Comparison of ENCODE assay signal across 24 mouse cellular contexts in genomic region chr10:74823395-74823794, GRCm38 (mm10).
A peak's percentile ranks its signal among the peaks of the same experiment; 100 is the strongest.
DNase-seq lines count a peak whose midpoint lies in the region; ATAC-seq lines count a peak whose summit lies in the region.
"Had no signal": no experiment of that assay in that cellular context is flagged by ENCODE, and none has a peak within 500 bp of the region (broad histone marks: within the 10 kb centered on the region; RNA-seq: fewer than 3 reads in every experiment).

No protein-coding gene starts in this region.

- no peak overlapping the region for H3K27ac ChIP-seq in midbrain, embryonic 11.5 days (ENCODE audit: low read depth, low read length)
- H3K27ac ChIP-seq: embryonic facial prominence, embryonic 12.5 days; forebrain, embryonic 15.5 days; heart, embryonic 10.5 days; hindbrain, embryonic 15.5 days had no signal

- peak; percentile 78 for DNase-seq in 3T3-L1 (ENCODE audit: low read depth, low spot score)
- DNase-seq in midbrain, embryonic 11.5 days (ENCODE audit: low spot score, missing footprints) = no peak
- DNase-seq in lung, postnatal 36 days = no peak
- no peak for DNase-seq in gastrocnemius, postnatal 4 days (ENCODE audit: low spot score in 2 of 2)
- DNase-seq: adrenal gland, adult 2 months; adrenal gland, postnatal 25 days; cerebellum, adult 8-10 months; cerebellum, postnatal 14 days; gastrocnemius, postnatal 25 days; heart, adult 18-20 months; heart, postnatal 10 days; heart, postnatal 4 days; kidney, adult 9 months had no signal

- no peak overlapping the region for H3K4me3 ChIP-seq in midbrain, embryonic 11.5 days (ENCODE audit: low read depth, low read length)
- H3K4me3 ChIP-seq: embryonic facial prominence, embryonic 12.5 days; forebrain, embryonic 15.5 days; heart, embryonic 10.5 days; hindbrain, embryonic 15.5 days had no signal

- no peak overlapping the region for H3K4me2 ChIP-seq in midbrain, embryonic 11.5 days
- H3K4me2 ChIP-seq: embryonic facial prominence, embryonic 12.5 days; forebrain, embryonic 15.5 days; hindbrain, embryonic 15.5 days had no signal

- peak; percentile 65 for ATAC-seq in CD4-positive, CD25-positive, alpha-beta regulatory T cell, adult 4 months
- peak; percentile 97 for ATAC-seq in common myeloid progenitor, adult 5-6 weeks (replicated peaks; ENCODE audit: low read depth, poor library complexity, severe bottlenecking)
- ATAC-seq in megakaryocyte progenitor cell, adult 5-6 weeks (replicated peaks; ENCODE audit: poor library complexity) = peak; percentile 83
- no peak for ATAC-seq in midbrain, embryonic 11.5 days (ENCODE audit: low FRiP score)
- ATAC-seq: forebrain, embryonic 15.5 days; inflammation-experienced regulatory T-cells, adult 6 months; intestine, postnatal 0 days; Patski had no signal

- H3K4me1 ChIP-seq in midbrain, embryonic 11.5 days (ENCODE audit: control insufficient read depth, insufficient read depth, low read length) = no peaks in the 10 kb centered on the region
- H3K4me1 ChIP-seq: embryonic facial prominence, embryonic 12.5 days; forebrain, embryonic 15.5 days; heart, embryonic 10.5 days; hindbrain, embryonic 15.5 days had no signal

- no peaks in the 10 kb centered on the region for H3K27me3 ChIP-seq in midbrain, embryonic 11.5 days (ENCODE audit: control insufficient read depth, insufficient read depth, low read length)
- H3K27me3 ChIP-seq: embryonic facial prominence, embryonic 12.5 days; forebrain, embryonic 15.5 days; hindbrain, embryonic 15.5 days had no signal

- no peak overlapping the region for H3K9ac ChIP-seq in midbrain, embryonic 11.5 days (ENCODE audit: low read length)
- H3K9ac ChIP-seq: embryonic facial prominence, embryonic 12.5 days; forebrain, embryonic 15.5 days; hindbrain, embryonic 15.5 days had no signal

- H3K36me3 ChIP-seq in midbrain, embryonic 11.5 days (ENCODE audit: control insufficient read depth, insufficient read depth, low read length) = no peaks in the 10 kb centered on the region
- H3K36me3 ChIP-seq: embryonic facial prominence, embryonic 12.5 days; forebrain, embryonic 15.5 days; G1E; heart, embryonic 10.5 days; hindbrain, embryonic 15.5 days had no signal

- no peaks in the 10 kb centered on the region for H3K9me3 ChIP-seq in midbrain, embryonic 11.5 days (ENCODE audit: control insufficient read depth, low read length)
- H3K9me3 ChIP-seq: embryonic facial prominence, embryonic 12.5 days; forebrain, embryonic 15.5 days; heart, embryonic 10.5 days; hindbrain, embryonic 15.5 days had no signal
